Mouse (Mus musculus) cortical plate, adult 2 months (tissue): ENCODE results near the gene Sh3bp4.

Experiments used
- CTCF ChIP-seq: fragments of 200-500 bp; IDR thresholded peaks from 2 replicates; pipeline ENCODE4 v1.5.1; 2011; ENCODE audit warnings: mild to moderate bottlenecking, control low read depth, low read length; ENCODE audit not compliant: insufficient read depth; ENCODE audit errors: extremely low read depth
- POLR2A ChIP-seq: fragments of 200-500 bp; IDR thresholded peaks from 2 replicates; pipeline ENCODE4 v1.6.1; 2011; ENCODE audit warnings: mild to moderate bottlenecking, low read length, control low read depth; ENCODE audit not compliant: insufficient read depth; ENCODE audit errors: extremely low read depth

- no peak for TF ChIP-seq CTCF
- TF ChIP-seq POLR2A = no peak
Observed at GRCm38 (mm10) chr1:89121466-89121865, 51.3 kb downstream of the Sh3bp4 start.
